Comparison of ENCODE assay signal across 28 mouse cellular contexts in genomic region chr6:140402766-140403310, GRCm38 (mm10). TPM values are rescaled to one million over a fixed set of nuclear protein-coding genes. Genes with fewer than 3 reads are reported as not detected.
A peak's percentile ranks its signal among the peaks of the same experiment; 100 is the strongest.
DNase-seq lines count a peak whose midpoint lies in the region; ATAC-seq and TF ChIP-seq lines count a peak whose summit lies in the region.
"Had no signal": no experiment of that assay in that cellular context is flagged by ENCODE, and none has a peak within 500 bp of the region (broad histone marks: within the 10 kb centered on the region; RNA-seq: fewer than 3 reads in every experiment).

No protein-coding gene starts in this region.

- H3K27ac ChIP-seq in liver, adult 2 months (replicated peaks; ENCODE audit: insufficient read depth, low read depth, low read length), result no peak overlapping the region
- H3K27ac ChIP-seq in liver, embryonic 11.5 days (ENCODE audit: low read depth, low read length), result no peak overlapping the region
- H3K27ac ChIP-seq: heart, embryonic 15.5 days; lung, embryonic 15.5 days; midbrain, embryonic 12.5 days; neural tube, embryonic 13.5 days had no signal

- TF ChIP-seq CTCF in liver, adult 2 months (IDR thresholded peaks at IDR 0.05; ENCODE audit: low read depth, low read length), result no peak

- H3K4me1 ChIP-seq in liver, adult 2 months (ENCODE audit: control insufficient read depth, insufficient read depth, low read length), result no peaks in the 10 kb centered on the region
- H3K4me1 ChIP-seq in liver, embryonic 11.5 days (replicated peaks; ENCODE audit: control insufficient read depth, insufficient read depth, low read length), result no peaks in the 10 kb centered on the region
- H3K4me1 ChIP-seq: lung, embryonic 15.5 days; megakaryocyte, embryonic 14.5 days; midbrain, embryonic 12.5 days; neural tube, embryonic 13.5 days had no signal

- DNase-seq in adrenal gland, postnatal 14 days, result peak; percentile 14
- DNase-seq in adrenal gland, adult 18-20 months (ENCODE audit: low spot score in 2 of 2), result no peak
- DNase-seq in liver, adult 2 months (ENCODE audit: extremely low read depth, low read depth, low spot score), result peak; percentile 82
- no peak for DNase-seq in liver, embryonic 11.5 days (ENCODE audit: low spot score)
- peak; percentile 81 for DNase-seq in large intestine, adult 2 months (ENCODE audit: low read depth, low spot score)
- peak; percentile 42 for DNase-seq in yolk sac, embryonic 10.5 days (ENCODE audit: low spot score)
- no peak for DNase-seq in kidney, postnatal 10 days
- no peak for DNase-seq in left cerebral cortex, adult 18-20 months (ENCODE audit: low spot score in 2 of 2)
- DNase-seq: adrenal gland, postnatal 36 days; cerebellum, adult 18-20 months; cerebellum, postnatal 10 days; gastrocnemius, postnatal 14 days; kidney, adult 11 months; kidney, postnatal 36 days; layer of hippocampus, postnatal 36 days; liver; lung, postnatal 4 days; thymus, adult 18-20 months; thymus, postnatal 36 days had no signal

- no peaks in the 10 kb centered on the region for H3K27me3 ChIP-seq in liver, adult 2 months (ENCODE audit: control insufficient read depth, insufficient read depth, low read length)
- no peaks in the 10 kb centered on the region for H3K27me3 ChIP-seq in liver, embryonic 11.5 days (replicated peaks; ENCODE audit: control insufficient read depth, insufficient read depth, low read length)
- H3K27me3 ChIP-seq: heart, embryonic 15.5 days; lung, embryonic 15.5 days; midbrain, embryonic 12.5 days; neural tube, embryonic 13.5 days had no signal

- H3K4me2 ChIP-seq in liver, embryonic 11.5 days, result no peak overlapping the region
- H3K4me2 ChIP-seq: heart, embryonic 15.5 days; lung, embryonic 15.5 days; midbrain, embryonic 12.5 days; neural tube, embryonic 13.5 days had no signal

- no peak overlapping the region for H3K4me3 ChIP-seq in liver, adult 2 months (ENCODE audit: insufficient read depth, low read depth, low read length)
- no peak overlapping the region for H3K4me3 ChIP-seq in liver, embryonic 11.5 days (ENCODE audit: low read depth, low read length)
- H3K4me3 ChIP-seq: erythroblast, embryonic 14.5 days; heart, embryonic 15.5 days; lung, embryonic 15.5 days; megakaryocyte, embryonic 14.5 days; midbrain, embryonic 12.5 days; neural tube, embryonic 13.5 days had no signal

- no peak for TF ChIP-seq POLR2A in liver, adult 2 months (IDR thresholded peaks at IDR 0.05; ENCODE audit: extremely low read depth, insufficient read depth, low read length)

- no peaks in the 10 kb centered on the region for H3K36me3 ChIP-seq in liver, adult 2 months (ENCODE audit: control insufficient read depth, insufficient read depth, low read length)
- H3K36me3 ChIP-seq in liver, embryonic 11.5 days (ENCODE audit: control insufficient read depth, insufficient read depth, low read length), result no peaks in the 10 kb centered on the region
- H3K36me3 ChIP-seq: G1E; heart, embryonic 15.5 days; lung, embryonic 15.5 days; midbrain, embryonic 12.5 days; neural tube, embryonic 13.5 days had no signal

- no peak for ATAC-seq in liver, embryonic 11.5 days (replicated peaks; ENCODE audit: low FRiP score)
- ATAC-seq: forebrain, embryonic 14.5 days; hindbrain, embryonic 16.5 days had no signal

- no peaks in the 10 kb centered on the region for H3K79me2 ChIP-seq in liver, adult 2 months (ENCODE audit: control insufficient read depth, insufficient read depth, low read length)

- no peak overlapping the region for H3K9ac ChIP-seq in liver, adult 2 months (ENCODE audit: low read depth, low read length)
- no peak overlapping the region for H3K9ac ChIP-seq in liver, embryonic 11.5 days (ENCODE audit: low read depth, low read length)
- H3K9ac ChIP-seq: heart, embryonic 15.5 days; lung, embryonic 15.5 days; midbrain, embryonic 12.5 days; neural tube, embryonic 13.5 days had no signal

- 54% methylated on average over 13 of the region's 13 CpGs for WGBS in liver, adult 2 months
- 69% methylated on average over 13 of the region's 13 CpGs for WGBS in liver, embryonic 11.5 days
- 28% methylated on average over 13 of the region's 13 CpGs for WGBS in large intestine, adult 2 months

- H3K9me3 ChIP-seq in liver, embryonic 11.5 days (ENCODE audit: control insufficient read depth, low read length), result no peaks in the 10 kb centered on the region
- H3K9me3 ChIP-seq: heart, embryonic 15.5 days; lung, embryonic 15.5 days; megakaryocyte, embryonic 14.5 days; midbrain, embryonic 12.5 days; neural tube, embryonic 13.5 days had no signal

RNA-seq across cellular contexts. Expression of gene Plekha5, which starts 21.0 kb away (rescaled TPM):
- 30.1 and 32.7 TPM in 2 replicates for total RNA-seq in adrenal gland, postnatal 14 days (2021)
- 10 to 100 TPM; 17.5 to 28.1 TPM for total RNA-seq in adrenal gland, adult 18-20 months (2021)
- 17.1 and 18.0 TPM in 2 replicates for total RNA-seq in liver, adult 2 months (2014; rRNA removed)
- 10.3 and 13.0 TPM in 2 replicates for polyA plus RNA-seq in liver, adult 2 months (2012; rRNA removed)
- polyA plus RNA-seq in liver, embryonic 11.5 days (2014; fragmentation: Nextera tagmentation; extraction: Ambion mirVana), result 28.6 and 30.7 TPM in 2 replicates
- 24.1 and 31.1 TPM in 2 replicates for polyA plus RNA-seq in large intestine, adult 2 months (2012; rRNA removed)
- total RNA-seq in left cerebral cortex, adult 18-20 months (2021), result 100 to 1,000 TPM; 110 to 111 TPM
- polyA plus RNA-seq: G1E had no signal

Comparison
In these comparisons a context has a peak if more than half of its experiments do, and no peak if none do; other contexts are left out.
1. DNase-seq: peak in adrenal gland, postnatal 14 days (single experiment), liver, adult 2 months (single experiment), large intestine, adult 2 months (single experiment) and yolk sac, embryonic 10.5 days (single experiment); none in adrenal gland, adult 18-20 months (0 of 2), liver, embryonic 11.5 days (single experiment), kidney, postnatal 10 days (single experiment) and left cerebral cortex, adult 18-20 months (0 of 2).